Comparison of ENCODE assay signal across 15 mouse cellular contexts in genomic region chr16:42718452-42718851, GRCm38 (mm10).
DNase-seq lines count a peak whose midpoint lies in the region; ATAC-seq lines count a peak whose summit lies in the region.
"Had no signal": no experiment of that assay in that cellular context is flagged by ENCODE, and none has a peak within 500 bp of the region (broad histone marks: within the 10 kb centered on the region; RNA-seq: fewer than 3 reads in every experiment).

No protein-coding gene starts in this region.

- WGBS in hindbrain, embryonic 10.5 days = 75% methylated on average over 7 of the region's 7 CpGs
- 71% methylated on average over 7 of the region's 7 CpGs for WGBS in hindbrain, embryonic 11.5 days
- 38% methylated on average over 7 of the region's 7 CpGs for WGBS in hindbrain, embryonic 14.5 days
- WGBS in midbrain, embryonic 16.5 days = 29% methylated on average over 7 of the region's 7 CpGs

- no peaks in the 10 kb centered on the region for H3K36me3 ChIP-seq in hindbrain, embryonic 10.5 days
- H3K36me3 ChIP-seq in hindbrain, embryonic 11.5 days (ENCODE audit: control insufficient read depth, insufficient read depth, low read length) = no peaks in the 10 kb centered on the region
- H3K36me3 ChIP-seq in hindbrain, embryonic 14.5 days (replicated peaks; ENCODE audit: control insufficient read depth, insufficient read depth) = no peaks in the 10 kb centered on the region
- no peaks in the 10 kb centered on the region for H3K36me3 ChIP-seq in midbrain, embryonic 16.5 days (ENCODE audit: control insufficient read depth, insufficient read depth, low read length)
- H3K36me3 ChIP-seq: embryonic facial prominence, embryonic 12.5 days; limb, embryonic 13.5 days had no signal

- no peaks in the 10 kb centered on the region for H3K9me3 ChIP-seq in hindbrain, embryonic 10.5 days
- no peaks in the 10 kb centered on the region for H3K9me3 ChIP-seq in hindbrain, embryonic 11.5 days (ENCODE audit: control insufficient read depth, low read length)
- H3K9me3 ChIP-seq in hindbrain, embryonic 14.5 days (ENCODE audit: control insufficient read depth, low read length) = no peaks in the 10 kb centered on the region
- no peaks in the 10 kb centered on the region for H3K9me3 ChIP-seq in midbrain, embryonic 16.5 days (replicated peaks; ENCODE audit: control insufficient read depth, low read length, poor library complexity, severe bottlenecking)
- H3K9me3 ChIP-seq: embryonic facial prominence, embryonic 12.5 days; limb, embryonic 13.5 days had no signal

- H3K9ac ChIP-seq in hindbrain, embryonic 11.5 days (ENCODE audit: low read depth, low read length) = no peak overlapping the region
- no peak overlapping the region for H3K9ac ChIP-seq in hindbrain, embryonic 14.5 days
- no peak overlapping the region for H3K9ac ChIP-seq in midbrain, embryonic 16.5 days (ENCODE audit: low read depth, low read length)
- H3K9ac ChIP-seq: embryonic facial prominence, embryonic 12.5 days; limb, embryonic 13.5 days had no signal

- no peak for DNase-seq in hindbrain, embryonic 10.5 days (ENCODE audit: low spot score)
- DNase-seq in hindbrain, embryonic 11.5 days (ENCODE audit: low spot score) = no peak
- DNase-seq in brain, embryonic 18.5 days (ENCODE audit: low read depth, low spot score) = peak; percentile 18
- no peak for DNase-seq in hindbrain, embryonic 14.5 days (ENCODE audit: low spot score)
- no peak for DNase-seq in kidney, postnatal 14 days
- DNase-seq in c-Kit-positive CD71-positive TER-119-positive erythroid progenitor cells, embryonic 14.5 days (ENCODE audit: low spot score) = no peak
- DNase-seq: B cell, adult 2 months; cerebellum, postnatal 25 days; heart, adult 18-20 months; lung, postnatal 4 days had no signal

- H3K4me3 ChIP-seq in hindbrain, embryonic 10.5 days = no peak overlapping the region
- no peak overlapping the region for H3K4me3 ChIP-seq in hindbrain, embryonic 11.5 days (ENCODE audit: low read depth, low read length)
- H3K4me3 ChIP-seq in hindbrain, embryonic 14.5 days (replicated peaks; ENCODE audit: low read length) = no peak overlapping the region
- H3K4me3 ChIP-seq in midbrain, embryonic 16.5 days (ENCODE audit: low read depth, low read length) = no peak overlapping the region
- H3K4me3 ChIP-seq: embryonic facial prominence, embryonic 12.5 days; limb, embryonic 13.5 days had no signal

- H3K27ac ChIP-seq in hindbrain, embryonic 10.5 days = peak overlapping the region; percentile 29; the same call in 1 of the 2 replicates
- no peak overlapping the region for H3K27ac ChIP-seq in hindbrain, embryonic 11.5 days (ENCODE audit: low read depth, low read length)
- H3K27ac ChIP-seq in hindbrain, embryonic 14.5 days = peak overlapping the region; percentile 57
- peak overlapping the region; percentile 86 for H3K27ac ChIP-seq in midbrain, embryonic 16.5 days (ENCODE audit: low read length)
- H3K27ac ChIP-seq: embryonic facial prominence, embryonic 12.5 days; kidney, postnatal 0 days; limb, embryonic 13.5 days had no signal

- no peak for ATAC-seq in hindbrain, embryonic 11.5 days (ENCODE audit: low FRiP score)
- peak; percentile 21; the same call in 1 of the 2 replicates for ATAC-seq in hindbrain, embryonic 14.5 days (ENCODE audit: low FRiP score)
- peak; percentile 30; the same call in 1 of the 2 replicates for ATAC-seq in midbrain, embryonic 16.5 days
- ATAC-seq in granulocyte monocyte progenitor cell, adult 5-6 weeks (replicated peaks; ENCODE audit: poor library complexity, severe bottlenecking) = no peak

- H3K27me3 ChIP-seq in hindbrain, embryonic 10.5 days (ENCODE audit: insufficient read depth, poor library complexity, severe bottlenecking) = no peaks in the 10 kb centered on the region
- H3K27me3 ChIP-seq in hindbrain, embryonic 11.5 days (ENCODE audit: control insufficient read depth, insufficient read depth, low read length) = no peaks in the 10 kb centered on the region
- no peaks in the 10 kb centered on the region for H3K27me3 ChIP-seq in hindbrain, embryonic 14.5 days (ENCODE audit: control insufficient read depth, insufficient read depth, low read length)
- H3K27me3 ChIP-seq in midbrain, embryonic 16.5 days (ENCODE audit: control insufficient read depth, insufficient read depth, low read depth, low read length) = no peaks in the 10 kb centered on the region
- H3K27me3 ChIP-seq: embryonic facial prominence, embryonic 12.5 days; limb, embryonic 13.5 days had no signal

- H3K4me1 ChIP-seq in hindbrain, embryonic 10.5 days (replicated peaks) = peaks cover 43% of the 10 kb centered on the region
- 0 out of 2 replicates have a peak, but pooled peaks cover 3% of the 10 kb centered on the region for H3K4me1 ChIP-seq in hindbrain, embryonic 11.5 days (replicated peaks; ENCODE audit: control insufficient read depth, insufficient read depth, low read length)
- peaks cover 31% of the 10 kb centered on the region for H3K4me1 ChIP-seq in hindbrain, embryonic 14.5 days (replicated peaks; ENCODE audit: control insufficient read depth, insufficient read depth, low read length)
- H3K4me1 ChIP-seq in midbrain, embryonic 16.5 days (ENCODE audit: control insufficient read depth, insufficient read depth, low read length) = peaks cover 21% of the 10 kb centered on the region
- H3K4me1 ChIP-seq: limb, embryonic 13.5 days had no signal

- H3K4me2 ChIP-seq in hindbrain, embryonic 11.5 days (replicated peaks; ENCODE audit: low read depth, low read length) = no peak overlapping the region
- peak overlapping the region; percentile 39; the same call in 1 of the 2 replicates for H3K4me2 ChIP-seq in hindbrain, embryonic 14.5 days (replicated peaks)
- peak overlapping the region; percentile 38; the same call in 1 of the 2 replicates for H3K4me2 ChIP-seq in midbrain, embryonic 16.5 days (ENCODE audit: low read length)
- H3K4me2 ChIP-seq: embryonic facial prominence, embryonic 12.5 days; limb, embryonic 13.5 days had no signal

Comparison
In these comparisons a context has a peak if more than half of its experiments do, and no peak if none do; other contexts are left out.
1. ATAC-seq: peak in hindbrain, embryonic 14.5 days (single experiment) and midbrain, embryonic 16.5 days (single experiment); none in hindbrain, embryonic 11.5 days (single experiment) and granulocyte monocyte progenitor cell, adult 5-6 weeks (single experiment).